Mouse (Mus musculus): ENCODE measurements around the gene Gm20518. TPM values are rescaled to one million over a fixed set of nuclear protein-coding genes. Genes with fewer than 3 reads are reported as not detected.
A peak's percentile ranks its signal among the peaks of the same experiment; 100 is the strongest.

The Gm20518 gene
- polyA plus RNA-seq (2015; fragmentation: Nextera tagmentation; extraction: Ambion mirVana) = 0.12 and 0.14 TPM in 2 replicates

- Histone ChIP-seq H3K36me3 (no peaks in the 10 kb centered on the region; the same call in 1 of the 2 replicates), H3K4me2 (peak within 1 kb of the TSS; percentile 89), H3K4me1 (peaks cover 30% of the 10 kb centered on the region), H3K9ac (peak within 1 kb of the TSS; percentile 98), H3K9me3 (no peaks in the 10 kb centered on the region), H3K4me3 (peak within 1 kb of the TSS; percentile 95), H3K27me3 (replicated peaks) (no peaks in the 10 kb centered on the region), H3K27ac (replicated peaks) (peak within 1 kb of the TSS; percentile 98)
- ATAC-seq (ENCODE audit: extremely low read depth, insufficient number of reproducible peaks, low FRiP score, low TSS enrichment) = peak; percentile 96
- WGBS = under 1% methylated on average over 38 of the region's 38 CpGs
These were observed at the start of gene Gm20518 for GRCm38 (mm10) chr16:17891567-17891959. Gm20518 (minus strand) TSS chr16:17891671.

DNA sequence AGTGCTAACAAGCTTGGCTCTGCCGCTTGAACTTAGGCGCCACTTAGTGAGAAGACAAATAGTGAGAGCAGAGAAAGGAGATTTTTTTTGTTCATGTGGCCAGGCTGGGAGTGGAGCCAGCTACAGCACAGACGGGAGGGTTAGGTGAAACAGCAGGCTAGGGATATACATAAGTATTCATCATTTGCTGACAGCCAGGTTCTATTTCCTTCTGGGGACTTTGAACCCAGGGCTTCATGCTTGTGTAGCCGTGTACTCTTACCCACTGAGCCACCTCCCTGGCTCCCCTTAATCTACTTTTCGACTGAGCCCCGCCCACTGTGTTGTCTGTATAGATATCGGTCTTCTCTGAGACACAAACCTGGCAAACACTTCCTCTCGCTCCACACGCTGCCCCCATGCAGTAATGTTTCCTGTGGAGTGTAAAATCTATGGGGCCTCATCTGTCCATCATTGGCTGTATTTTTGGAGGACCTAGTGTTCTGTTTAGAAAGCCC, 47.8 kb upstream of the Gm20518 start:
- Histone ChIP-seq H3K4me3 (no peak overlapping the region), H3K4me2 (peak overlapping the region; percentile 3; the same call in 1 of the 2 replicates), H3K9ac (no peak overlapping the region), H3K27me3 (replicated peaks) (peaks cover 53% of the 10 kb centered on the region), H3K36me3 (no peaks in the 10 kb centered on the region), H3K4me1 (peaks cover 14% of the 10 kb centered on the region; the same call in 1 of the 2 replicates), H3K9me3 (no peaks in the 10 kb centered on the region), H3K27ac (replicated peaks) (no peak overlapping the region)
- no peak for ATAC-seq (ENCODE audit: extremely low read depth, insufficient number of reproducible peaks, low FRiP score, low TSS enrichment)
- WGBS = 37% methylated on average over 9 of the region's 9 CpGs

DNA sequence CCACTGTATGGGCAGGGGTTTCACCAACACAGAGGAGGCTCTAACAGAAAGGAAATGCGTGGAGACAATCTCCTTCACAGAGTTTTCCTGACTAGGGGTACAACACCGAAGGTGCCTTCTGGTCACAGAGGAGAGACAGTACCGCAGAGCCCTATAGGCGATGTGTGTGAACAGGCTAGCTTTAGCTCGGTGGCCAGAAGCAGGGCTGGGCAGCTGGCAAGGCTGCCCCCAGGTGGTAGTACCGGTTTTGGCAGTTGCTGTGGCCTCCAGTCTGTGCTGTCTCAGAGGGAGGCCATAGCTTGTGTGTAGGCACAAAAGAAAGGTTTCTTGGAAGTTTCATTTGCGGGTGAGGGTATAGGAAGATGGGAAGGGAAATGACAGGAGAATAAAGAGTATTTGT, 47.4 kb upstream of the Gm20518 start:
- Histone ChIP-seq H3K27me3 (replicated peaks) (peaks cover 56% of the 10 kb centered on the region), H3K4me1 (peaks cover 14% of the 10 kb centered on the region; the same call in 1 of the 2 replicates), H3K9me3 (no peaks in the 10 kb centered on the region), H3K27ac (replicated peaks) (no peak overlapping the region), H3K36me3 (no peaks in the 10 kb centered on the region), H3K4me2 (peak overlapping the region; percentile 3; the same call in 1 of the 2 replicates), H3K9ac (no peak overlapping the region), H3K4me3 (no peak overlapping the region)
- ATAC-seq (ENCODE audit: extremely low read depth, insufficient number of reproducible peaks, low FRiP score, low TSS enrichment) = peak; percentile 66; the same call in 1 of the 2 replicates
- WGBS = 9% methylated on average over 7 of the region's 7 CpGs

DNA sequence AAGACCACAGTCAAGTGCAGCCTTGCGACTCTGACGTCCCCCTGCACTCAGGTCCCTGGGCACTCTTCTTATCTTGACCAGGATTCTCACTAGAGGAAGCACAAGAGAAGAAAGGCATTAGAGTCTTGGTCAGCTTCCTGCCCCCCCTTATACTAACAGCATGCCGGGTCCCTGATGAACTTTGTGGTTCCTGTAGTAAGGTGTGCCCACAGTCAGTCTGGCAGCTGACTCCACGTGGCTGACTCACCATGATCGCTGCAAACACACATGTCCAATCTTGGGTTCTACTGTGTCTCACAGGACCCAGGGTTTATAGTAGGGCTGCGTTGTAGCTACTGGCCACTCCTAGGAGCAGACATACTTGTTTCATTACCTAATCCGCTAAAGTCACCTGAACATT, 46.7 kb upstream of the Gm20518 start:
- no peak for ATAC-seq (ENCODE audit: extremely low read depth, insufficient number of reproducible peaks, low FRiP score, low TSS enrichment)
- no peak overlapping the region for H3K4me3 ChIP-seq
- H3K27ac ChIP-seq (replicated peaks) = no peak overlapping the region
- H3K4me2 ChIP-seq = no peak overlapping the region
- H3K9me3 ChIP-seq = no peaks in the 10 kb centered on the region
- H3K36me3 ChIP-seq = no peaks in the 10 kb centered on the region
- peaks cover 51% of the 10 kb centered on the region for H3K27me3 ChIP-seq (replicated peaks)
- no peak overlapping the region for H3K9ac ChIP-seq
- H3K4me1 ChIP-seq = peaks cover 14% of the 10 kb centered on the region; the same call in 1 of the 2 replicates
- WGBS = 43% methylated on average over 7 of the region's 7 CpGs

GRCm38 (mm10) chr16:17936776-17937175, 45.3 kb upstream of the Gm20518 start:
- H3K4me2 ChIP-seq = no peak overlapping the region
- H3K9me3 ChIP-seq = no peaks in the 10 kb centered on the region
- no peak overlapping the region for H3K9ac ChIP-seq
- no peak overlapping the region for H3K4me3 ChIP-seq
- H3K27ac ChIP-seq (replicated peaks) = no peak overlapping the region
- ATAC-seq (ENCODE audit: extremely low read depth, insufficient number of reproducible peaks, low FRiP score, low TSS enrichment) = no peak
- 68% methylated on average over 10 of the region's 10 CpGs for WGBS
- H3K27me3 ChIP-seq (replicated peaks) = peaks cover 46% of the 10 kb centered on the region
- H3K4me1 ChIP-seq = peaks cover 14% of the 10 kb centered on the region; the same call in 1 of the 2 replicates
- H3K36me3 ChIP-seq = no peaks in the 10 kb centered on the region

GRCm38 (mm10) chr16:17934445-17934910, 43.0 kb upstream of the Gm20518 start:
- WGBS = 55% methylated on average over 3 of the region's 3 CpGs
- H3K9ac ChIP-seq = no peak overlapping the region
- H3K27me3 ChIP-seq (replicated peaks) = peaks cover 46% of the 10 kb centered on the region
- H3K9me3 ChIP-seq = no peaks in the 10 kb centered on the region
- no peak overlapping the region for H3K4me2 ChIP-seq
- H3K27ac ChIP-seq (replicated peaks) = no peak overlapping the region
- no peaks in the 10 kb centered on the region for H3K36me3 ChIP-seq
- ATAC-seq (ENCODE audit: extremely low read depth, insufficient number of reproducible peaks, low FRiP score, low TSS enrichment) = no peak
- peaks cover 12% of the 10 kb centered on the region; the same call in 1 of the 2 replicates for H3K4me1 ChIP-seq
- H3K4me3 ChIP-seq = no peak overlapping the region

DNA sequence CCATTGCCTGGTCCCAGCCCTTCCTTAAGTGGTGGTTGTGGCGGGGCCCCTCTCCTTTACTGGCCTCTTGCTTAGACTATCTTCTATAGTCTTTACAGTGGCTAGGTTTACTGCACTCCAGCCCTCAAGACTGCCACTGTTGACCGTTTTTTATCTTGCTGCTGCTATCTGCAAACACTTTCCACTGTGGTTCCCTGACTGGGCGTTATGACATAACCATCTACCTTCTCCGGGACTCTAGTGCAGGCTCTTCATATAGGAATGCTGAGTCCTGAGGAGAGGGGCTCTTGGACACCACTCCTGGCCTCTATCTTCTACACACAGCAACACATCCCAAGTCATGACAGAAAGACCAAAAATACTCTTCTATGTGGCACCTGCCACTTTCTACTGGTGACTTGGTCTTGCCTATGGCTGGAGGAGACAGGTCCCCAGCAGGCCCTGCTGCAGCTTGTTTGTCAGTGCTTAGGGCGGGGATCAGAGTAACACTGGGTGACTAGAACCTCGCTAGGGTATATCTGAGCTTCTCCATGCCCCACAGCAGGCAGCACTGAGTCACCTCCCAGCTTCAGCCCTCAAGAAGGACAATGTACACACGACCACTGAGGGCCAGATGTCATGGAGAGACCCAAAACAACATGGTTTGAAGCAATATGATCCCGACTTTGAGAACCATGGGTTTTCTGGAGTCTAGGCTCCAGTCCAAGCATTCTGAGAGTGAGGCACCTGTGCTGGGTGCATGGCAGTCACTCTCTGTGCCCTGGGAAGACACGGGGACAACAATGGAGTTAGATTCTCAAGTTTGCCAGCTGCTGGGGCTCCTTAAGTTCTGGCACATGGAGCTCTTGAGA, 42.3 kb upstream of the Gm20518 start:
- Histone ChIP-seq H3K36me3 (no peaks in the 10 kb centered on the region), H3K4me3 (no peak overlapping the region), H3K27ac (replicated peaks) (no peak overlapping the region), H3K9ac (no peak overlapping the region), H3K4me1 (peaks cover 10% of the 10 kb centered on the region), H3K9me3 (no peaks in the 10 kb centered on the region), H3K27me3 (replicated peaks) (peaks cover 46% of the 10 kb centered on the region), H3K4me2 (no peak overlapping the region)
- WGBS = 50% methylated on average over 9 of the region's 9 CpGs
- ATAC-seq (ENCODE audit: extremely low read depth, insufficient number of reproducible peaks, low FRiP score, low TSS enrichment) = no peak

DNA sequence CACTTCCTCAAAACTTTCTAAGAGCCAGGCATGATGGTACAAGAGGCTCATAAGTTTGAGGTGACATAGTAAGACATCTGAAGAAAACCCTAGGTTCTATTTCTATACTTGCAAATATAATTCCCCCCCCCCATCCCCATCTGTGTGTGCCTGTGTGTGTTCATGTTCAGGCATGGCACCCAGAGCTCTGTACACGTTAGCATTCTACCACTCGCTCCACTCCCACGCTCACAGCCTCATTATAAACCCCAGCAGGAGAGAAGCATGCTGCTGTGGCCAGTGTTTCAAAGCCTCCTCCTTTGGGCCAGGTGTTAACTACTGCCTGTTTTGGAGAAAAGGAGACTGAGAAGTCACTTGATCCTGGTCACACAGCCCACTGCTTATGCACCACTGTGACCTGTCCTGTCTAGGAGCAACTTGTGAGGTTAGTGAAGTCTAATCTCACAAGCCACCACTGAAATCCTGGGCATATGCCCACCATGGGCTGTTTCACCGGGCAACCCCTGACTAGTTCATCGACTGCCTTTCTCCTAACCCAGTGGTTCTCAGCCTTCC, 40.5 kb upstream of the Gm20518 start:
- no peaks in the 10 kb centered on the region for H3K9me3 ChIP-seq
- H3K27me3 ChIP-seq (replicated peaks) = peaks cover 32% of the 10 kb centered on the region
- no peak overlapping the region for H3K4me2 ChIP-seq
- H3K4me3 ChIP-seq = no peak overlapping the region
- H3K27ac ChIP-seq (replicated peaks) = no peak overlapping the region
- H3K9ac ChIP-seq = no peak overlapping the region
- ATAC-seq (ENCODE audit: extremely low read depth, insufficient number of reproducible peaks, low FRiP score, low TSS enrichment) = no peak
- H3K4me1 ChIP-seq = peaks cover 11% of the 10 kb centered on the region
- 62% methylated on average over 5 of the region's 5 CpGs for WGBS
- no peaks in the 10 kb centered on the region for H3K36me3 ChIP-seq

DNA sequence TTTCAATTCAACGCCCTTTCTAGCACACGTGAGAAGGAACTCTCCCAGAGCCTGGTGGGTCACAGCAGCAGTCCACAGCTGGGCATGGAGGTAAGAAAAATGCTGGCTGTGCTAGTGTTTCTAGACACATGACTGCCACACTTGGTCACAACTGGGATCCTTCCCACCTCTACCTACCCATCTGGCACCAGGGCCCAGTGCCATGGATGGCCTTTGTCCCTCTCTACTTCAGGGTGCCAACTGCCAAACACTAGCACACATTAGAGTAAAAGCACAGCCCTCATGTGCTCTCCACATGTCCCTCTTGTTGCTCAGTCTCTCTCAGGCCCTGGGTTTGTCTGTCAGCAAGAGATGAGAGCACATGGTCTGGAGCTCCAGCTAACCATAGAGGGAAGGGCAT, 38.2 kb upstream of the Gm20518 start:
- no peak overlapping the region for H3K27ac ChIP-seq (replicated peaks)
- H3K9ac ChIP-seq = no peak overlapping the region
- H3K4me1 ChIP-seq = peaks cover 18% of the 10 kb centered on the region
- H3K4me2 ChIP-seq = no peak overlapping the region
- H3K9me3 ChIP-seq = no peaks in the 10 kb centered on the region
- 88% methylated on average over 2 of the region's 2 CpGs for WGBS
- peaks cover 19% of the 10 kb centered on the region for H3K36me3 ChIP-seq
- no peak overlapping the region for H3K4me3 ChIP-seq
- ATAC-seq (ENCODE audit: extremely low read depth, insufficient number of reproducible peaks, low FRiP score, low TSS enrichment) = no peak
- H3K27me3 ChIP-seq (replicated peaks) = peaks cover 9% of the 10 kb centered on the region

DNA sequence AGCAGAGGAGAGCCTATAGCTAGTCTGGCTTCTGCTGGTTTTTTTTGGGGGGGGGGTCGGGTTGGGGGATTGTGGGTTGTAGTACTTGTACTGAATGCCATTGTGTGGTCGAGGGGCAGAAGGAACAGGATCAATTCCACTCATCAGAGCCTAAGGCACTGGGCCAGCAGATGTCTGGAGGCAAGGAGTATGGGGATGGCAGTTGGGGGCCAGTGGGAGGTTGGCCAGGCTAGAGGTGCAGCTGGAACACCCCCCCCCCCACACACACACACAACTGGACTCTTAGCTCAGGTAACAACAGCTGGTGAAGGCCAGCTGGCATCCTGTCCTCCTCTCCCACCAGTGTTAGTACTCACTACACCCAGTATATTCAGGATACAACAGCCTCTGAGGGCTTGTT, 37.7 kb upstream of the Gm20518 start:
- Histone ChIP-seq H3K36me3 (peaks cover 19% of the 10 kb centered on the region), H3K27me3 (replicated peaks) (peaks cover 5% of the 10 kb centered on the region; the same call in 1 of the 2 replicates), H3K4me2 (peak overlapping the region; percentile 96), H3K9me3 (no peaks in the 10 kb centered on the region), H3K9ac (0 out of 2 replicates have a peak overlapping the region, but pooled peaks have one; percentile 91), H3K4me3 (no peak overlapping the region), H3K27ac (replicated peaks) (no peak overlapping the region; the same call in 1 of the 2 replicates), H3K4me1 (peaks cover 18% of the 10 kb centered on the region)
- 34% methylated on average over 2 of the region's 2 CpGs for WGBS
- ATAC-seq (ENCODE audit: extremely low read depth, insufficient number of reproducible peaks, low FRiP score, low TSS enrichment) = no peak

- Histone ChIP-seq H3K4me2 (peak overlapping the region; percentile 96), H3K4me3 (peak overlapping the region; percentile 93), H3K27ac (replicated peaks) (peak overlapping the region; percentile 67), H3K27me3 (replicated peaks) (no peaks in the 10 kb centered on the region), H3K9me3 (no peaks in the 10 kb centered on the region), H3K36me3 (peaks cover 19% of the 10 kb centered on the region), H3K4me1 (peaks cover 18% of the 10 kb centered on the region), H3K9ac (peak overlapping the region; percentile 91)
- ATAC-seq (ENCODE audit: extremely low read depth, insufficient number of reproducible peaks, low FRiP score, low TSS enrichment) = 0 out of 2 replicates have a peak, but pooled peaks have one; percentile 14
- WGBS = 2% methylated on average over 9 of the region's 9 CpGs
These were observed 37.2 kb upstream of the Gm20518 start for GRCm38 (mm10) chr16:17928627-17929104.
